Mouse (Mus musculus) stomach, embryonic 15.5 days (tissue): ENCODE results near the gene Stip1. TPM values are rescaled to one million over a fixed set of nuclear protein-coding genes. Genes with fewer than 3 reads are reported as not detected.

ENCODE experiments used
- ATAC-seq: fragments of 200-750 bp; cut with Nextera tagmentation; 2 replicates; pipeline ENCODE4 v1.8.0; 2017; ENCODE audit warnings: low read depth, moderate number of reproducible peaks, moderate TSS enrichment; ENCODE audit not compliant: insufficient read depth, low FRiP score
- H3K27ac ChIP-seq: fragments of 300-500 bp; sonication (generic); 2 replicates; pipeline ENCODE4 v1.5.1; 2015; ENCODE audit warnings: mild to moderate bottlenecking, inconsistent platforms
- H3K27me3 ChIP-seq: fragments of 300-500 bp; sonication (generic); replicated peaks from 2 replicates; pipeline ENCODE4 v1.6.1; 2015; ENCODE audit warnings: inconsistent platforms
- H3K36me3 ChIP-seq: fragments of 300-500 bp; sonication (generic); 2 replicates; pipeline ENCODE4 v1.6.1; 2015; ENCODE audit warnings: inconsistent platforms
- H3K4me1 ChIP-seq: fragments of 300-500 bp; sonication (generic); 2 replicates; pipeline ENCODE4 v1.6.1; 2015; ENCODE audit warnings: inconsistent platforms
- H3K4me2 ChIP-seq: fragments of 300-500 bp; sonication (generic); 2 replicates; pipeline ENCODE4 v1.6.1; 2015; ENCODE audit warnings: mild to moderate bottlenecking, inconsistent platforms
- H3K4me3 ChIP-seq: fragments of 300-500 bp; sonication (generic); replicated peaks from 2 replicates; pipeline ENCODE4 v1.5.1; 2015; ENCODE audit warnings: inconsistent platforms
- H3K9ac ChIP-seq: fragments of 300-500 bp; sonication (generic); 2 replicates; pipeline ENCODE4 v1.6.1; 2015; ENCODE audit warnings: inconsistent platforms
- H3K9me3 ChIP-seq: fragments of 300-500 bp; sonication (generic); 2 replicates; pipeline ENCODE4 v1.6.1; 2016; ENCODE audit warnings: inconsistent platforms
- WGBS: fragments of 180-500 bp; shearing (Covaris S2); methylation state at CpG from one replicate; pipeline ENCODE4 v1.1.7; 2015; 5-methylcytosine and 5-hydroxymethylcytosine counted together
- polyA plus RNA-seq: library from polyadenylated mRNA; unstranded; fragments of >200 nt; fragmentation: Nextera tagmentation; extraction: Ambion mirVana; gene quantifications from 2 replicates; pipeline ENCODE4 v1.2.1, GENCODE M21; 2015

The Stip1 gene
- polyA plus RNA-seq, 1 experiment from 2014 or later, result 185 TPM

- no peaks in the 10 kb centered on the region for H3K9me3 ChIP-seq
- no peak for ATAC-seq
- no peaks in the 10 kb centered on the region for H3K27me3 ChIP-seq
- no peak overlapping the region for H3K9ac ChIP-seq
- H3K4me2 ChIP-seq, result peak overlapping the region; percentile 43
- H3K36me3 ChIP-seq, result no peaks in the 10 kb centered on the region
- H3K4me1 ChIP-seq, result peaks cover 52% of the 10 kb centered on the region
- 26% methylated on average over 4 of the region's 4 CpGs for WGBS
- no peak overlapping the region for H3K4me3 ChIP-seq
- peak overlapping the region; percentile 18; the same call in 1 of the 2 replicates for H3K27ac ChIP-seq
These were observed 31.0 kb upstream of the Stip1 start for GRCm38 (mm10) chr19:7070775-7071174.

GRCm38 (mm10) chr19:7069781-7070763 lies 30.3 kb upstream of the Stip1 start:
- Histone ChIP-seq H3K9me3 (no peaks in the 10 kb centered on the region), H3K4me3 (no peak overlapping the region; the same call in 1 of the 2 replicates), H3K27me3 (no peaks in the 10 kb centered on the region), H3K9ac (no peak overlapping the region), H3K4me2 (peak overlapping the region; percentile 43), H3K4me1 (peaks cover 54% of the 10 kb centered on the region), H3K36me3 (no peaks in the 10 kb centered on the region), H3K27ac (no peak overlapping the region)
- 15% methylated on average over 35 of the region's 35 CpGs for WGBS
- no peak for ATAC-seq

GRCm38 (mm10) chr19:7068661-7069531 lies 29.1 kb upstream of the Stip1 start:
- 66% methylated on average over 11 of the region's 11 CpGs for WGBS
- Histone ChIP-seq H3K27me3 (no peaks in the 10 kb centered on the region), H3K4me1 (peaks cover 54% of the 10 kb centered on the region), H3K36me3 (no peaks in the 10 kb centered on the region), H3K9me3 (no peaks in the 10 kb centered on the region), H3K4me3 (no peak overlapping the region), H3K27ac (no peak overlapping the region), H3K4me2 (no peak overlapping the region), H3K9ac (no peak overlapping the region)
- no peak for ATAC-seq

GRCm38 (mm10) chr19:7068136-7068535 lies 28.4 kb upstream of the Stip1 start:
- peak; percentile 19; the same call in 1 of the 2 replicates for ATAC-seq
- Histone ChIP-seq H3K9me3 (no peaks in the 10 kb centered on the region), H3K9ac (no peak overlapping the region), H3K36me3 (no peaks in the 10 kb centered on the region), H3K4me1 (peaks cover 54% of the 10 kb centered on the region), H3K27ac (no peak overlapping the region), H3K4me2 (no peak overlapping the region), H3K27me3 (no peaks in the 10 kb centered on the region), H3K4me3 (no peak overlapping the region)
- 5% methylated on average over 14 of the region's 14 CpGs for WGBS

GRCm38 (mm10) chr19:7067344-7068050 lies 27.7 kb upstream of the Stip1 start:
- Histone ChIP-seq H3K4me1 (peaks cover 54% of the 10 kb centered on the region), H3K36me3 (no peaks in the 10 kb centered on the region), H3K27me3 (no peaks in the 10 kb centered on the region), H3K27ac (no peak overlapping the region), H3K4me2 (no peak overlapping the region), H3K4me3 (no peak overlapping the region), H3K9me3 (no peaks in the 10 kb centered on the region), H3K9ac (no peak overlapping the region)
- WGBS, result 49% methylated on average over 20 of the region's 20 CpGs
- no peak for ATAC-seq

GRCm38 (mm10) chr19:7066828-7067342 lies 27.1 kb upstream of the Stip1 start:
- no peak overlapping the region; the same call in 1 of the 2 replicates for H3K4me2 ChIP-seq
- H3K27me3 ChIP-seq, result no peaks in the 10 kb centered on the region
- H3K9me3 ChIP-seq, result no peaks in the 10 kb centered on the region
- peaks cover 49% of the 10 kb centered on the region for H3K4me1 ChIP-seq
- H3K9ac ChIP-seq, result no peak overlapping the region
- ATAC-seq, result no peak
- peak overlapping the region; percentile 63; the same call in 1 of the 2 replicates for H3K27ac ChIP-seq
- WGBS, result 34% methylated on average over 7 of the region's 8 CpGs
- no peaks in the 10 kb centered on the region for H3K36me3 ChIP-seq
- no peak overlapping the region for H3K4me3 ChIP-seq

GRCm38 (mm10) chr19:7066034-7066827 lies 26.5 kb upstream of the Stip1 start:
- Histone ChIP-seq H3K9me3 (no peaks in the 10 kb centered on the region), H3K9ac (no peak overlapping the region), H3K4me3 (no peak overlapping the region), H3K36me3 (no peaks in the 10 kb centered on the region), H3K27me3 (no peaks in the 10 kb centered on the region), H3K4me2 (peak overlapping the region; percentile 33; the same call in 1 of the 2 replicates), H3K4me1 (peaks cover 47% of the 10 kb centered on the region), H3K27ac (peak overlapping the region; percentile 63; the same call in 1 of the 2 replicates)
- WGBS, result 36% methylated on average over 15 of the region's 15 CpGs
- ATAC-seq, result no peak

- H3K27ac ChIP-seq, result no peak overlapping the region
- H3K36me3 ChIP-seq, result no peaks in the 10 kb centered on the region
- no peak overlapping the region for H3K4me3 ChIP-seq
- WGBS, result 4% methylated on average over 3 of the region's 3 CpGs
- H3K9me3 ChIP-seq, result no peaks in the 10 kb centered on the region
- H3K9ac ChIP-seq, result no peak overlapping the region
- ATAC-seq, result peak; percentile 57; the same call in 1 of the 2 replicates
- H3K27me3 ChIP-seq, result no peaks in the 10 kb centered on the region
- H3K4me1 ChIP-seq, result peaks cover 36% of the 10 kb centered on the region
- no peak overlapping the region for H3K4me2 ChIP-seq
These were observed 24.8 kb upstream of the Stip1 start for GRCm38 (mm10) chr19:7064571-7064970.

- H3K27ac ChIP-seq, result no peak overlapping the region
- H3K36me3 ChIP-seq, result no peaks in the 10 kb centered on the region
- H3K27me3 ChIP-seq, result no peaks in the 10 kb centered on the region
- H3K4me3 ChIP-seq, result no peak overlapping the region
- H3K9me3 ChIP-seq, result no peaks in the 10 kb centered on the region
- no peak overlapping the region for H3K9ac ChIP-seq
- 90% methylated on average over 8 of the region's 8 CpGs for WGBS
- H3K4me2 ChIP-seq, result no peak overlapping the region
- H3K4me1 ChIP-seq, result peaks cover 26% of the 10 kb centered on the region
- ATAC-seq, result no peak
These were observed 23.1 kb upstream of the Stip1 start for GRCm38 (mm10) chr19:7062916-7063315.

GRCm38 (mm10) chr19:7062110-7062509 lies 22.3 kb upstream of the Stip1 start:
- Histone ChIP-seq H3K27ac (no peak overlapping the region), H3K36me3 (no peaks in the 10 kb centered on the region), H3K9me3 (no peaks in the 10 kb centered on the region), H3K9ac (no peak overlapping the region), H3K4me1 (peaks cover 28% of the 10 kb centered on the region), H3K4me2 (no peak overlapping the region), H3K27me3 (no peaks in the 10 kb centered on the region), H3K4me3 (no peak overlapping the region)
- WGBS, result 84% methylated on average over 5 of the region's 5 CpGs
- ATAC-seq, result no peak
